Mouse (Mus musculus): ENCODE results near the gene Gpc4.

DNA sequence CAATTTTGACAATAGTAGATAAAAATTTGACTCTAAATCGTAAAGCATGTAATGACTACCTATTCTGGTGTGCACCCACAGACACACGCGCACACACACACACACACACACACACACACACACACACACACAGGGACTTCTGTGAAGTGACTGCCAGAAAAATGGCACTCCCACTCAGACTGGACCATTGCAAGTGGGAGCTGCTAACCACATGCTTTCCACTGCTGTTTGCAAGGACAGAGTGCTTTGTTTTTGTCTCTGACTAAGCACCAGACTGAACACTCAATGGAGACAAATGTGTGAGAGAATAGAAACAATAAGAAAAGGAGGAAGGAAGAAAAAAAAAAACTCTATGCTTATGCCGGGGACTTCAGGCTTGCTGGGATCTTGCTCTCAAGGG lies 11.6 kb downstream of the Gpc4 start:
- no peak for TF ChIP-seq MAX (IDR thresholded peaks at IDR 0.05; ENCODE audit: low read depth)
- no peak for TF ChIP-seq POLR2A (IDR thresholded peaks at IDR 0.05; ENCODE audit: insufficient read length, low read depth)
- no peak for TF ChIP-seq USF1 (IDR thresholded peaks at IDR 0.05; ENCODE audit: low read depth)
- no peak for TF ChIP-seq MYOG (IDR thresholded peaks at IDR 0.05; ENCODE audit: control insufficient read depth in 1 of 3, insufficient read depth in 1 of 3, insufficient read length in 2 of 3, low read depth in 2 of 3)
- no peak for TF ChIP-seq REST (IDR thresholded peaks at IDR 0.05; ENCODE audit: insufficient read depth, insufficient read length)
- no peak for TF ChIP-seq E2F4 (IDR thresholded peaks at IDR 0.05; ENCODE audit: insufficient read depth)

All from myocyte (in vitro differentiated cells).